Comparison of ENCODE assay signal across 17 mouse cellular contexts in genomic region chr13:84285559-84285945, GRCm38 (mm10).
A peak's percentile ranks its signal among the peaks of the same experiment; 100 is the strongest.
DNase-seq lines count a peak whose midpoint lies in the region; ATAC-seq and TF ChIP-seq lines count a peak whose summit lies in the region.
"Had no signal": no experiment of that assay in that cellular context is flagged by ENCODE, and none has a peak within 500 bp of the region (broad histone marks: within the 10 kb centered on the region; RNA-seq: fewer than 3 reads in every experiment).

No protein-coding gene starts in this region.

- H3K9me3 ChIP-seq in forebrain, embryonic 16.5 days (ENCODE audit: control insufficient read depth, low read length), result peaks cover 3% of the 10 kb centered on the region
- no peaks in the 10 kb centered on the region for H3K9me3 ChIP-seq in midbrain, embryonic 10.5 days (replicated peaks)
- H3K9me3 ChIP-seq in neural tube, embryonic 14.5 days (ENCODE audit: control insufficient read depth, low read length), result no peaks in the 10 kb centered on the region
- H3K9me3 ChIP-seq: limb, embryonic 15.5 days had no signal

- no peak overlapping the region; the same call in 1 of the 2 replicates for H3K9ac ChIP-seq in forebrain, embryonic 16.5 days (replicated peaks; ENCODE audit: low read depth, low read length)
- no peak overlapping the region for H3K9ac ChIP-seq in neural tube, embryonic 14.5 days (replicated peaks; ENCODE audit: low read depth, low read length)
- H3K9ac ChIP-seq: limb, embryonic 15.5 days; lung, embryonic 14.5 days had no signal

- H3K27ac ChIP-seq in layer of hippocampus, adult 2 months, result 0 out of 2 replicates have a peak overlapping the region, but pooled peaks have one; percentile 28
- peak overlapping the region; percentile 81 for H3K27ac ChIP-seq in forebrain, embryonic 16.5 days (ENCODE audit: low read length)
- peak overlapping the region; percentile 84 for H3K27ac ChIP-seq in midbrain, embryonic 10.5 days (replicated peaks)
- H3K27ac ChIP-seq in neural tube, embryonic 14.5 days (ENCODE audit: low read depth, low read length), result peak overlapping the region; percentile 56
- H3K27ac ChIP-seq: limb, embryonic 15.5 days; stomach, postnatal 0 days had no signal

- H3K4me1 ChIP-seq in forebrain, embryonic 16.5 days (replicated peaks; ENCODE audit: control insufficient read depth, insufficient read depth, low read length), result peaks cover 10% of the 10 kb centered on the region; the same call in 1 of the 2 replicates
- peaks cover 22% of the 10 kb centered on the region for H3K4me1 ChIP-seq in midbrain, embryonic 10.5 days
- H3K4me1 ChIP-seq in neural tube, embryonic 14.5 days (ENCODE audit: control insufficient read depth, insufficient read depth, low read length), result no peaks in the 10 kb centered on the region
- H3K4me1 ChIP-seq: limb, embryonic 15.5 days had no signal

- intact Hi-C loops in left cerebral cortex, postnatal 10 days (cut with DNase I), result no loop called here

- WGBS in forebrain, embryonic 16.5 days, result 5% methylated on average over 3 of the region's 3 CpGs
- WGBS in midbrain, embryonic 10.5 days, result 27% methylated on average over 3 of the region's 3 CpGs
- WGBS in neural tube, embryonic 14.5 days, result 29% methylated on average over 3 of the region's 3 CpGs

- peak overlapping the region; percentile 30 for H3K4me2 ChIP-seq in forebrain, embryonic 16.5 days (ENCODE audit: low read length)
- no peak overlapping the region for H3K4me2 ChIP-seq in neural tube, embryonic 14.5 days (ENCODE audit: low read depth, low read length)
- H3K4me2 ChIP-seq: limb, embryonic 15.5 days; lung, embryonic 14.5 days had no signal

- no peak for DNase-seq in layer of hippocampus, adult 2 months (ENCODE audit: low spot score in 2 of 2)
- DNase-seq in layer of hippocampus, adult 18-20 months (ENCODE audit: low spot score in 2 of 2), result no peak
- DNase-seq in midbrain, embryonic 10.5 days (ENCODE audit: low spot score), result no peak
- DNase-seq in urinary bladder, postnatal 14 days (ENCODE audit: low spot score), result no peak
- no peak for DNase-seq in left cerebral cortex, postnatal 10 days (ENCODE audit: extremely low spot score in 1 of 2, low spot score in 2 of 2)
- no peak for DNase-seq in heart, adult 9 months (ENCODE audit: low spot score in 2 of 2)
- DNase-seq: adrenal gland, postnatal 14 days; cerebellum, postnatal 36 days; heart, adult 11 months; kidney, adult 11 months; lung, embryonic 14.5 days; right cerebral cortex, adult 18-20 months; thymus, postnatal 4 days had no signal

- H3K36me3 ChIP-seq in forebrain, embryonic 16.5 days (ENCODE audit: control insufficient read depth, insufficient read depth), result peaks cover 1% of the 10 kb centered on the region; the same call in 1 of the 2 replicates
- peaks cover 42% of the 10 kb centered on the region for H3K36me3 ChIP-seq in midbrain, embryonic 10.5 days
- 0 out of 2 replicates have a peak, but pooled peaks cover 2% of the 10 kb centered on the region for H3K36me3 ChIP-seq in neural tube, embryonic 14.5 days (ENCODE audit: control insufficient read depth, insufficient read depth, low read length)

- peak; percentile 93 for ATAC-seq in forebrain, embryonic 16.5 days
- ATAC-seq in neural tube, embryonic 14.5 days (ENCODE audit: low read depth), result peak; percentile 91

- no peaks in the 10 kb centered on the region for H3K27me3 ChIP-seq in forebrain, embryonic 16.5 days (replicated peaks; ENCODE audit: control insufficient read depth, insufficient read depth, low read length)
- H3K27me3 ChIP-seq in midbrain, embryonic 10.5 days (ENCODE audit: low read depth, poor library complexity, severe bottlenecking), result no peaks in the 10 kb centered on the region
- H3K27me3 ChIP-seq in neural tube, embryonic 14.5 days (ENCODE audit: control insufficient read depth, insufficient read depth, low read length), result no peaks in the 10 kb centered on the region
- H3K27me3 ChIP-seq: limb, embryonic 15.5 days had no signal

- no peak overlapping the region for H3K4me3 ChIP-seq in layer of hippocampus, adult 2 months
- H3K4me3 ChIP-seq in forebrain, embryonic 16.5 days (replicated peaks; ENCODE audit: low read length), result no peak overlapping the region
- H3K4me3 ChIP-seq in midbrain, embryonic 10.5 days, result peak overlapping the region; percentile 35; the same call in 1 of the 2 replicates
- no peak overlapping the region for H3K4me3 ChIP-seq in neural tube, embryonic 14.5 days (ENCODE audit: low read depth, low read length)
- H3K4me3 ChIP-seq: limb, embryonic 15.5 days had no signal

- TF ChIP-seq CTCF in layer of hippocampus, adult 2 months (conservative IDR thresholded peaks at IDR 0.05), result no peak

Comparison
In these comparisons a context has a peak if more than half of its experiments do, and no peak if none do; other contexts are left out.
1. H3K27ac ChIP-seq: peak in every context shown above with its lines; median percentile 84 in midbrain, embryonic 10.5 days; 81 in forebrain, embryonic 16.5 days; 56 in neural tube, embryonic 14.5 days; 28 in layer of hippocampus, adult 2 months.